Mouse (Mus musculus) erythroid progenitor cell, adult 5-6 weeks (primary cell): Measurements from ENCODE around the gene Zfp874b. TPM values are rescaled to one million over a fixed set of nuclear protein-coding genes. Genes with fewer than 3 reads are reported as not detected.

Experiments used
- total RNA-seq, 2 experiments: library from RNA; stranded (forward) in 1 of 2; stranded (reverse) in 1 of 2; fragments of 150-400 nt in 1 of 2; fragments of 186-747, 209-891 nt in 1 of 2; gene quantifications; 2 replicates each; pipeline versions ENCODE4 v1.2.3 to v1.2.4; 2015 to 2017; ENCODE audit warnings: low replicate concordance in 2 of 2

The Zfp874b gene
- total RNA-seq, 2 experiments from 2014 or later = 5.7 to 7.1 TPM

Other genes starting within 250 kb of the Zfp874b start
- gene Zfp458, start 205.8 kb downstream of the Zfp874b start, total RNA-seq (2015; ENCODE audit: low replicate concordance) = 0.36 and 0.42 TPM in 2 replicates
- gene Zfp458, start 205.8 kb downstream of the Zfp874b start, total RNA-seq (2017; ENCODE audit: low replicate concordance) = 0.38 and 0.77 TPM in 2 replicates
- not detected in 2 replicates for gene Zfp457, start 177.8 kb downstream of the Zfp874b start, total RNA-seq (2015; ENCODE audit: low replicate concordance)
- 1.4 TPM in 1 of 2 replicates, not detected in the other for gene Zfp457, start 177.8 kb downstream of the Zfp874b start, total RNA-seq (2017; ENCODE audit: low replicate concordance)
- gene Zfp595, start 151.7 kb downstream of the Zfp874b start, total RNA-seq (2015; ENCODE audit: low replicate concordance) = 3.4 and 6.5 TPM in 2 replicates
- 4.2 and 4.6 TPM in 2 replicates for gene Zfp595, start 151.7 kb downstream of the Zfp874b start, total RNA-seq (2017; ENCODE audit: low replicate concordance)
- 11.7 TPM in 1 of 2 replicates, not detected in the other for gene Gm28044, start 123.7 kb downstream of the Zfp874b start, total RNA-seq (2015; ENCODE audit: low replicate concordance)
- gene Gm28044, start 123.7 kb downstream of the Zfp874b start, total RNA-seq (2017; ENCODE audit: low replicate concordance) = not detected in 2 replicates
- 0.84 and 4.7 TPM in 2 replicates for gene Zfp953, start 123.7 kb downstream of the Zfp874b start, total RNA-seq (2015; ENCODE audit: low replicate concordance)
- 4.5 and 5.8 TPM in 2 replicates for gene Zfp953, start 123.7 kb downstream of the Zfp874b start, total RNA-seq (2017; ENCODE audit: low replicate concordance)
- not detected in 2 replicates for gene Gm28041, start 108.5 kb downstream of the Zfp874b start, total RNA-seq (2015; ENCODE audit: low replicate concordance)
- gene Gm28041, start 108.5 kb downstream of the Zfp874b start, total RNA-seq (2017; ENCODE audit: low replicate concordance) = not detected in 2 replicates
- gene Zfp456, start 108.4 kb downstream of the Zfp874b start, total RNA-seq (2015; ENCODE audit: low replicate concordance) = 1.4 TPM in 1 of 2 replicates, not detected in the other
- 4.7 TPM in 1 of 2 replicates, not detected in the other for gene Zfp456, start 108.4 kb downstream of the Zfp874b start, total RNA-seq (2017; ENCODE audit: low replicate concordance)
- not detected in 2 replicates for gene Zfp429, start 84.4 kb downstream of the Zfp874b start, total RNA-seq (2015; ENCODE audit: low replicate concordance)
- 4.0 TPM in 1 of 2 replicates, not detected in the other for gene Zfp429, start 84.4 kb downstream of the Zfp874b start, total RNA-seq (2017; ENCODE audit: low replicate concordance)
- not detected in 2 replicates for gene Zfp459, start 62.8 kb downstream of the Zfp874b start, total RNA-seq (2015; ENCODE audit: low replicate concordance)
- 0.13 TPM in 1 of 2 replicates, not detected in the other for gene Zfp459, start 62.8 kb downstream of the Zfp874b start, total RNA-seq (2017; ENCODE audit: low replicate concordance)
- 0.84 and 7.2 TPM in 2 replicates for gene Zfp874a, start 32.6 kb downstream of the Zfp874b start, total RNA-seq (2015; ENCODE audit: low replicate concordance)
- gene Zfp874a, start 32.6 kb downstream of the Zfp874b start, total RNA-seq (2017; ENCODE audit: low replicate concordance) = 3.4 and 4.9 TPM in 2 replicates
- gene Zfp58, start 16.3 kb upstream of the Zfp874b start, total RNA-seq (2015; ENCODE audit: low replicate concordance) = 3.2 and 5.0 TPM in 2 replicates
- gene Zfp58, start 16.3 kb upstream of the Zfp874b start, total RNA-seq (2017; ENCODE audit: low replicate concordance) = 1.8 TPM in 1 of 2 replicates, not detected in the other
- gene Gm26965, start 41.9 kb upstream of the Zfp874b start, total RNA-seq (2015; ENCODE audit: low replicate concordance) = not detected in 2 replicates
- gene Gm26965, start 41.9 kb upstream of the Zfp874b start, total RNA-seq (2017; ENCODE audit: low replicate concordance) = not detected in 2 replicates
- gene Zfp87, start 41.9 kb upstream of the Zfp874b start, total RNA-seq (2015; ENCODE audit: low replicate concordance) = 5.0 and 11.3 TPM in 2 replicates
- 2.0 and 6.7 TPM in 2 replicates for gene Zfp87, start 41.9 kb upstream of the Zfp874b start, total RNA-seq (2017; ENCODE audit: low replicate concordance)
- 5.8 and 9.2 TPM in 2 replicates for gene Zfp748, start 69.6 kb upstream of the Zfp874b start, total RNA-seq (2015; ENCODE audit: low replicate concordance)
- gene Zfp748, start 69.6 kb upstream of the Zfp874b start, total RNA-seq (2017; ENCODE audit: low replicate concordance) = 4.2 and 7.1 TPM in 2 replicates
- 4.2 and 6.5 TPM in 2 replicates for gene Zfp729b, start 125.4 kb upstream of the Zfp874b start, total RNA-seq (2015; ENCODE audit: low replicate concordance)
- gene Zfp729b, start 125.4 kb upstream of the Zfp874b start, total RNA-seq (2017; ENCODE audit: low replicate concordance) = 3.0 and 5.1 TPM in 2 replicates
- not detected in 2 replicates for gene Gm49345, start 153.5 kb upstream of the Zfp874b start, total RNA-seq (2015; ENCODE audit: low replicate concordance)
- gene Gm49345, start 153.5 kb upstream of the Zfp874b start, total RNA-seq (2017; ENCODE audit: low replicate concordance) = 0.13 TPM in 1 of 2 replicates, not detected in the other
- gene Zfp729a, start 153.5 kb upstream of the Zfp874b start, total RNA-seq (2015; ENCODE audit: low replicate concordance) = 1.3 and 4.3 TPM in 2 replicates
- gene Zfp729a, start 153.5 kb upstream of the Zfp874b start, total RNA-seq (2017; ENCODE audit: low replicate concordance) = 1.2 and 6.0 TPM in 2 replicates
- 1.3 and 7.2 TPM in 2 replicates for gene Zfp738, start 202.8 kb upstream of the Zfp874b start, total RNA-seq (2015; ENCODE audit: low replicate concordance)
- gene Zfp738, start 202.8 kb upstream of the Zfp874b start, total RNA-seq (2017; ENCODE audit: low replicate concordance) = 1.1 and 1.4 TPM in 2 replicates
- gene Zfp65, start 244.9 kb upstream of the Zfp874b start, total RNA-seq (2015; ENCODE audit: low replicate concordance) = 0.42 and 4.7 TPM in 2 replicates
- 0.39 and 1.6 TPM in 2 replicates for gene Zfp65, start 244.9 kb upstream of the Zfp874b start, total RNA-seq (2017; ENCODE audit: low replicate concordance)